Mouse (Mus musculus) left cerebral cortex, postnatal 36 days (tissue): ENCODE data around the gene Olfr1385. TPM values are rescaled to one million over a fixed set of nuclear protein-coding genes. Genes with fewer than 3 reads are reported as not detected.
A peak's percentile ranks its signal among the peaks of the same experiment; 100 is the strongest.
"Not testable (repeated sequence)": the region's sequence is repeated elsewhere in the genome, so short reads cannot be mapped to it uniquely, and the experiment has no call there.

Source experiments
- DNase-seq, 2 experiments: peaks; one replicate each; pipeline ENCODE4 v3.0.0; 2021 to 2022; ENCODE audit warnings: low spot score in 2 of 2, mixed read lengths in 1 of 2
- intact Hi-C: fragments of 180-260 bp; cut with DNase I; formaldehyde crosslinking; loops from one replicate; pipeline ENCODE4 v1.15.1; 2025
- total RNA-seq, 2 experiments: library from RNA; stranded (reverse); gene quantifications; 2 replicates each; pipeline ENCODE4 v1.2.3; 2021

The Olfr1385 gene
- total RNA-seq: under 1 TPM in 1 of 2 experiments, not detected in 1; 0.11 TPM

GRCm38 (mm10) chr11:49488770-49489169, at the start of gene Olfr1385:
Olfr1385 (plus strand) TSS chr11:49489070.
- intact Hi-C loops: not testable (repeated sequence)

GRCm38 (mm10) chr11:49455043-49455442, 33.8 kb upstream of the Olfr1385 start, which contains the start of gene Olfr1387:
Olfr1387 (plus strand) TSS chr11:49455343.
- intact Hi-C loops: loop anchor here (10.0 kb wide), 1 partner anchor 130 kb away; the partner anchor contains the start of gene Olfr1391
- no peak for DNase-seq

More at GRCm38 (mm10) chr11:49488770-49489169, at the start of gene Olfr1385:
- DNase-seq: not testable (repeated sequence)

- intact Hi-C loops, DNase-seq: not testable (repeated sequence)
Measured at GRCm38 (mm10) chr11:49464746-49465145, 24.1 kb upstream of the Olfr1385 start, which contains the start of gene Olfr1386. Olfr1386 (plus strand) TSS chr11:49465046.

- intact Hi-C loops: no loop called here
- DNase-seq: no peak
Measured at GRCm38 (mm10) chr11:49485973-49486372, 2.9 kb upstream of the Olfr1385 start.

- intact Hi-C loops: no loop called here
- DNase-seq: no peak
Measured at GRCm38 (mm10) chr11:49518086-49518485, 29.2 kb downstream of the Olfr1385 start.

- no peak for DNase-seq
- intact Hi-C loops: no loop called here
Measured at GRCm38 (mm10) chr11:49519348-49519747, 30.5 kb downstream of the Olfr1385 start, which contains the start of gene Olfr1383. Olfr1383 (plus strand) TSS chr11:49519648.

- intact Hi-C loops: no loop called here
- DNase-seq: no peak
Measured at GRCm38 (mm10) chr11:49527947-49528346, 39.1 kb downstream of the Olfr1385 start, which contains the start of gene Olfr1382. Olfr1382 (plus strand) TSS chr11:49528247.

GRCm38 (mm10) chr11:49532761-49533160, 43.9 kb downstream of the Olfr1385 start:
- DNase-seq: no peak
- intact Hi-C loops: loop anchor here (10.0 kb wide), 1 partner anchor 338 kb away; no protein-coding TSS in a partner anchor

GRCm38 (mm10) chr11:49536631-49537030, 47.8 kb downstream of the Olfr1385 start:
- intact Hi-C loops: loop anchor here (10.0 kb wide), 1 partner anchor 342 kb away; no protein-coding TSS in a partner anchor
- DNase-seq: peak; percentile 24 to 37

GRCm38 (mm10) chr11:49543149-49543548, 54.3 kb downstream of the Olfr1385 start, which contains the start of gene Olfr1381:
Olfr1381 (plus strand) TSS chr11:49543449.
- not testable (repeated sequence) for DNase-seq
- intact Hi-C loops: loop anchor here (10.0 kb wide), 1 partner anchor 268 kb away; the partner anchor contains the start of gene Olfr1393

Other genes with a start within 250 kb of the Olfr1385 start
- gene Mgat1, start 244.9 kb upstream of the Olfr1385 start, total RNA-seq: 10 to 100 TPM; 66.0 to 78.6 TPM
- under 1 TPM; 0.25 to 0.29 TPM for gene Olfr1393, start 210.8 kb upstream of the Olfr1385 start, total RNA-seq
- not detected for gene Olfr1392, start 203.8 kb upstream of the Olfr1385 start, total RNA-seq
- gene Olfr10, start 184.3 kb upstream of the Olfr1385 start, total RNA-seq: not detected
- gene Olfr1391, start 166.3 kb upstream of the Olfr1385 start, total RNA-seq: not detected
- not detected for gene Olfr1390, start 153.9 kb upstream of the Olfr1385 start, total RNA-seq
- not detected for gene Olfr1389, start 66.0 kb upstream of the Olfr1385 start, total RNA-seq
- under 1 TPM; 0.17 to 0.48 TPM for gene Olfr1388, start 52.4 kb upstream of the Olfr1385 start, total RNA-seq
- gene Olfr1387, start 33.7 kb upstream of the Olfr1385 start, total RNA-seq: not detected
- not detected for gene Olfr1386, start 24.0 kb upstream of the Olfr1385 start, total RNA-seq
- gene Olfr1384, start 17.7 kb downstream of the Olfr1385 start, total RNA-seq: not detected
- gene Olfr1383, start 30.6 kb downstream of the Olfr1385 start, total RNA-seq: not detected
- gene Olfr1382, start 39.2 kb downstream of the Olfr1385 start, total RNA-seq: not detected
- gene Olfr1381, start 54.4 kb downstream of the Olfr1385 start, total RNA-seq: not detected
- not detected for gene Olfr1380, start 67.8 kb downstream of the Olfr1385 start, total RNA-seq
- 1 to 10 TPM; 2.2 to 2.5 TPM for gene Flt4, start 120.2 kb downstream of the Olfr1385 start, total RNA-seq
- gene Scgb3a1, start 174.5 kb downstream of the Olfr1385 start, total RNA-seq: under 1 TPM in 1 of 2 experiments, not detected in 1; 0.99 TPM
- 10 to 100 TPM; 44.3 to 55.0 TPM for gene Cnot6, start 223.7 kb downstream of the Olfr1385 start, total RNA-seq